Mouse (Mus musculus): Measurements from ENCODE around the gene Prss41. TPM values are rescaled to one million over a fixed set of nuclear protein-coding genes. Genes with fewer than 3 reads are reported as not detected.

Gene Prss41
- polyA plus RNA-seq, 1 experiment = 0.08 TPM

GRCm38 (mm10) chr17:23797316-23797715 lies 46.7 kb downstream of the Prss41 start:
- no peak for TF ChIP-seq POLR2A (IDR thresholded peaks at IDR 0.05; ENCODE audit: low read depth, low read length)
- TF ChIP-seq CTCF (conservative IDR thresholded peaks at IDR 0.05; ENCODE audit: insufficient read depth, insufficient read length, low read depth, low read length) = no peak
- H3K27ac ChIP-seq (ENCODE audit: insufficient read depth, low read depth, low read length) = no peak overlapping the region
- no peaks in the 10 kb centered on the region for H3K27me3 ChIP-seq (replicated peaks; ENCODE audit: control insufficient read depth, insufficient read depth, low read length)
- no peak overlapping the region for H3K4me3 ChIP-seq (ENCODE audit: insufficient read depth, low read depth, low read length)
- no peak for DNase-seq
- H3K4me1 ChIP-seq (ENCODE audit: control insufficient read depth, insufficient read depth, low read length) = no peaks in the 10 kb centered on the region
- WGBS = 78% methylated on average over 7 of the region's 7 CpGs
- H3K36me3 ChIP-seq (ENCODE audit: control insufficient read depth, insufficient read depth, low read length) = no peaks in the 10 kb centered on the region

GRCm38 (mm10) chr17:23795323-23795722 lies 48.6 kb downstream of the Prss41 start:
- TF ChIP-seq POLR2A (IDR thresholded peaks at IDR 0.05; ENCODE audit: low read depth, low read length) (no peak), CTCF (conservative IDR thresholded peaks at IDR 0.05; ENCODE audit: insufficient read depth, insufficient read length, low read depth, low read length) (no peak)
- Histone ChIP-seq H3K27me3 (replicated peaks; ENCODE audit: control insufficient read depth, insufficient read depth, low read length) (no peaks in the 10 kb centered on the region), H3K4me3 (ENCODE audit: insufficient read depth, low read depth, low read length) (no peak overlapping the region), H3K27ac (ENCODE audit: insufficient read depth, low read depth, low read length) (no peak overlapping the region), H3K4me1 (ENCODE audit: control insufficient read depth, insufficient read depth, low read length) (no peaks in the 10 kb centered on the region; the same call in 1 of the 2 replicates), H3K36me3 (ENCODE audit: control insufficient read depth, insufficient read depth, low read length) (no peaks in the 10 kb centered on the region)
- WGBS = 94% methylated on average over 8 of the region's 8 CpGs
- no peak for DNase-seq

GRCm38 (mm10) chr17:23791079-23791357 lies 53.0 kb downstream of the Prss41 start:
- Histone ChIP-seq H3K27ac (ENCODE audit: insufficient read depth, low read depth, low read length) (peak overlapping the region; percentile 57), H3K36me3 (ENCODE audit: control insufficient read depth, insufficient read depth, low read length) (no peaks in the 10 kb centered on the region), H3K4me3 (ENCODE audit: insufficient read depth, low read depth, low read length) (peak overlapping the region; percentile 60), H3K27me3 (replicated peaks; ENCODE audit: control insufficient read depth, insufficient read depth, low read length) (no peaks in the 10 kb centered on the region), H3K4me1 (ENCODE audit: control insufficient read depth, insufficient read depth, low read length) (peaks cover 4% of the 10 kb centered on the region; the same call in 1 of the 2 replicates)
- TF ChIP-seq POLR2A (IDR thresholded peaks at IDR 0.05; ENCODE audit: low read depth, low read length) (no peak), CTCF (conservative IDR thresholded peaks at IDR 0.05; ENCODE audit: insufficient read depth, insufficient read length, low read depth, low read length) (no peak)
- whole genome bisulfite sequencing = 43% methylated on average over 2 of the region's 2 CpGs
- DNase-seq = peak; percentile 29

GRCm38 (mm10) chr17:23790269-23791078 lies 53.5 kb downstream of the Prss41 start, which contains the start of gene Srrm2:
Srrm2 (plus strand) TSS chr17:23790532.
- Histone ChIP-seq H3K4me3 (ENCODE audit: insufficient read depth, low read depth, low read length) (peak within 1 kb of the TSS; percentile 60), H3K36me3 (ENCODE audit: control insufficient read depth, insufficient read depth, low read length) (no peaks in the 10 kb centered on the region), H3K27me3 (replicated peaks; ENCODE audit: control insufficient read depth, insufficient read depth, low read length) (no peaks in the 10 kb centered on the region), H3K4me1 (ENCODE audit: control insufficient read depth, insufficient read depth, low read length) (peaks cover 6% of the 10 kb centered on the region; the same call in 1 of the 2 replicates), H3K27ac (ENCODE audit: insufficient read depth, low read depth, low read length) (peak within 1 kb of the TSS; percentile 57)
- WGBS = 3% methylated on average over 29 of the region's 29 CpGs
- no peak for TF ChIP-seq POLR2A (IDR thresholded peaks at IDR 0.05; ENCODE audit: low read depth, low read length)
- no peak for TF ChIP-seq CTCF (conservative IDR thresholded peaks at IDR 0.05; ENCODE audit: insufficient read depth, insufficient read length, low read depth, low read length)
- peak; percentile 68 for DNase-seq

GRCm38 (mm10) chr17:23789749-23790268 lies 54.2 kb downstream of the Prss41 start:
- TF ChIP-seq POLR2A (IDR thresholded peaks at IDR 0.05; ENCODE audit: low read depth, low read length) (no peak), CTCF (conservative IDR thresholded peaks at IDR 0.05; ENCODE audit: insufficient read depth, insufficient read length, low read depth, low read length) (no peak)
- DNase-seq = no peak
- Histone ChIP-seq H3K27me3 (replicated peaks; ENCODE audit: control insufficient read depth, insufficient read depth, low read length) (no peaks in the 10 kb centered on the region), H3K36me3 (ENCODE audit: control insufficient read depth, insufficient read depth, low read length) (no peaks in the 10 kb centered on the region), H3K4me1 (ENCODE audit: control insufficient read depth, insufficient read depth, low read length) (peaks cover 6% of the 10 kb centered on the region; the same call in 1 of the 2 replicates), H3K4me3 (ENCODE audit: insufficient read depth, low read depth, low read length) (peak overlapping the region; percentile 60), H3K27ac (ENCODE audit: insufficient read depth, low read depth, low read length) (peak overlapping the region; percentile 57; the same call in 1 of the 2 replicates)
- WGBS = 37% methylated on average over 8 of the region's 8 CpGs

GRCm38 (mm10) chr17:23788973-23789372 lies 55.0 kb downstream of the Prss41 start:
- no peak for DNase-seq
- WGBS = 95% methylated on average over 4 of the region's 4 CpGs
- no peaks in the 10 kb centered on the region for H3K36me3 ChIP-seq (ENCODE audit: control insufficient read depth, insufficient read depth, low read length)

More at GRCm38 (mm10) chr17:23788973-23789372, 55.0 kb downstream of the Prss41 start:
- no peak overlapping the region for H3K27ac ChIP-seq (ENCODE audit: insufficient read depth, low read depth, low read length)
- H3K4me3 ChIP-seq (ENCODE audit: insufficient read depth, low read depth, low read length) = no peak overlapping the region
- no peaks in the 10 kb centered on the region for H3K27me3 ChIP-seq (replicated peaks; ENCODE audit: control insufficient read depth, insufficient read depth, low read length)
- TF ChIP-seq CTCF (conservative IDR thresholded peaks at IDR 0.05; ENCODE audit: insufficient read depth, insufficient read length, low read depth, low read length) = no peak
- no peak for TF ChIP-seq POLR2A (IDR thresholded peaks at IDR 0.05; ENCODE audit: low read depth, low read length)
- H3K4me1 ChIP-seq (ENCODE audit: control insufficient read depth, insufficient read depth, low read length) = peaks cover 6% of the 10 kb centered on the region; the same call in 1 of the 2 replicates

Other genes with a start within 250 kb of the Prss41 start
- gene Zfp13, start 244.7 kb downstream of the Prss41 start, polyA plus RNA-seq (2012; rRNA removed) = 7.9 and 9.8 TPM in 2 replicates
- 0.11 TPM in 1 of 2 replicates, not detected in the other for gene Zscan10, start 243.3 kb downstream of the Prss41 start, polyA plus RNA-seq (2012; rRNA removed)
- gene Mmp25, start 198.9 kb downstream of the Prss41 start, polyA plus RNA-seq (2012; rRNA removed) = 0.18 and 0.38 TPM in 2 replicates
- gene Bicdl2, start 183.7 kb downstream of the Prss41 start, polyA plus RNA-seq (2012; rRNA removed) = 1.7 TPM in 2 replicates
- gene Hcfc1r1, start 170.6 kb downstream of the Prss41 start, polyA plus RNA-seq (2012; rRNA removed) = 367 and 378 TPM in 2 replicates
- gene Thoc6, start 170.3 kb downstream of the Prss41 start, polyA plus RNA-seq (2012; rRNA removed) = 14.2 and 15.7 TPM in 2 replicates
- 10.0 and 14.4 TPM in 2 replicates for gene Tnfrsf12a, start 166.7 kb downstream of the Prss41 start, polyA plus RNA-seq (2012; rRNA removed)
- gene Cldn6, start 164.9 kb downstream of the Prss41 start, polyA plus RNA-seq (2012; rRNA removed) = 2.5 and 2.6 TPM in 2 replicates
- gene Cldn9, start 160.1 kb downstream of the Prss41 start, polyA plus RNA-seq (2012; rRNA removed) = 0.14 and 0.45 TPM in 2 replicates
- gene 1520401A03Rik, start 121.4 kb downstream of the Prss41 start, polyA plus RNA-seq (2012; rRNA removed) = 0.05 TPM in 1 of 2 replicates, not detected in the other
- gene Pkmyt1, start 117.8 kb downstream of the Prss41 start, polyA plus RNA-seq (2012; rRNA removed) = 4.1 and 5.2 TPM in 2 replicates
- gene Paqr4, start 103.3 kb downstream of the Prss41 start, polyA plus RNA-seq (2012; rRNA removed) = 9.7 and 10.8 TPM in 2 replicates
- 0.17 and 0.27 TPM in 2 replicates for gene Kremen2, start 98.3 kb downstream of the Prss41 start, polyA plus RNA-seq (2012; rRNA removed)
- gene Flywch1, start 72.6 kb downstream of the Prss41 start, polyA plus RNA-seq (2012; rRNA removed) = 41.7 and 45.2 TPM in 2 replicates
- gene Flywch2, start 58.1 kb downstream of the Prss41 start, polyA plus RNA-seq (2012; rRNA removed) = 9.3 and 12.2 TPM in 2 replicates
- gene Srrm2, start 53.6 kb downstream of the Prss41 start, polyA plus RNA-seq (2012; rRNA removed) = 394 and 443 TPM in 2 replicates
- gene Elob, start 15.0 kb downstream of the Prss41 start, polyA plus RNA-seq (2012; rRNA removed) = 687 and 762 TPM in 2 replicates
- not detected in 2 replicates for gene Prss33, start 8.1 kb downstream of the Prss41 start, polyA plus RNA-seq (2012; rRNA removed)
- gene Prss32, start 317 bp downstream of the Prss41 start, polyA plus RNA-seq (2012; rRNA removed) = not detected in 2 replicates
- gene Prss21, start 23.9 kb upstream of the Prss41 start, polyA plus RNA-seq (2012; rRNA removed) = 0.14 TPM in 2 replicates
- not detected in 2 replicates for gene Dcpp1, start 36.7 kb upstream of the Prss41 start, polyA plus RNA-seq (2012; rRNA removed)
- not detected in 2 replicates for gene Dcpp2, start 36.7 kb upstream of the Prss41 start, polyA plus RNA-seq (2012; rRNA removed)
- gene Dcpp3, start 73.3 kb upstream of the Prss41 start, polyA plus RNA-seq (2012; rRNA removed) = not detected in 2 replicates
- not detected in 2 replicates for gene Sbp, start 97.5 kb upstream of the Prss41 start, polyA plus RNA-seq (2012; rRNA removed)
- gene Sbpl, start 111.1 kb upstream of the Prss41 start, polyA plus RNA-seq (2012; rRNA removed) = not detected in 2 replicates
- 0.71 and 0.95 TPM in 2 replicates for gene Prss30, start 136.4 kb upstream of the Prss41 start, polyA plus RNA-seq (2012; rRNA removed)
- gene Prss22, start 153.9 kb upstream of the Prss41 start, polyA plus RNA-seq (2012; rRNA removed) = 0.23 and 0.26 TPM in 2 replicates
- 0.16 and 0.30 TPM in 2 replicates for gene Prss27, start 194.0 kb upstream of the Prss41 start, polyA plus RNA-seq (2012; rRNA removed)
- 16.1 and 16.5 TPM in 2 replicates for gene Kctd5, start 229.3 kb upstream of the Prss41 start, polyA plus RNA-seq (2012; rRNA removed)